Mouse (Mus musculus) forebrain, postnatal 0 days (tissue): Measurements from ENCODE around the gene Smad9. TPM values are rescaled to one million over a fixed set of nuclear protein-coding genes. Genes with fewer than 3 reads are reported as not detected.

ENCODE experiments used
- ATAC-seq: fragments of 200-750 bp; cut with Nextera tagmentation; 2 replicates; pipeline ENCODE4 v1.8.0; 2017; ENCODE audit warnings: mild to moderate bottlenecking, moderate library complexity
- DNase-seq: peaks from one replicate; pipeline ENCODE4 v3.0.0-alpha.2; 2015
- H3K27ac ChIP-seq: fragments of 300-500 bp; sonication (generic); 2 replicates; pipeline ENCODE4 v1.5.1; 2014; ENCODE audit warnings: low read depth, mild to moderate bottlenecking, antibody characterized with exemption, low read length, moderate library complexity, mixed read lengths
- H3K27me3 ChIP-seq: fragments of 300-500 bp; sonication (generic); 2 replicates; pipeline ENCODE4 v1.6.1; 2014; ENCODE audit warnings: mild to moderate bottlenecking, low read length, mixed read lengths; ENCODE audit not compliant: insufficient read depth
- H3K36me3 ChIP-seq: fragments of 300-500 bp; sonication (generic); 2 replicates; pipeline ENCODE4 v1.6.1; 2014; ENCODE audit warnings: mild to moderate bottlenecking, moderate library complexity; ENCODE audit not compliant: insufficient read depth
- H3K4me1 ChIP-seq: fragments of 300-500 bp; sonication (generic); 2 replicates; pipeline ENCODE4 v1.6.1; 2014; ENCODE audit warnings: antibody characterized with exemption; ENCODE audit not compliant: insufficient read depth
- H3K4me2 ChIP-seq: fragments of 300-500 bp; sonication (generic); 2 replicates; pipeline ENCODE4 v1.6.1; 2014; ENCODE audit warnings: low read depth, mild to moderate bottlenecking, moderate library complexity
- H3K4me3 ChIP-seq: fragments of 300-500 bp; sonication (generic); 2 replicates; pipeline ENCODE4 v1.5.1; 2014; ENCODE audit warnings: low read depth, low read length, mixed read lengths
- H3K9ac ChIP-seq: fragments of 300-500 bp; sonication (generic); 2 replicates; pipeline ENCODE4 v1.6.1; 2014; ENCODE audit warnings: mild to moderate bottlenecking
- H3K9me3 ChIP-seq: fragments of 300-500 bp; sonication (generic); 2 replicates; pipeline ENCODE4 v1.6.1; 2016; ENCODE audit warnings: low read length
- CTCF ChIP-seq: sonication (generic); IDR thresholded peaks from 2 replicates; pipeline ENCODE4 v1.5.1; 2016; ENCODE audit warnings: antibody characterized with exemption, control low read depth, low read depth
- WGBS: fragments of 180-500 bp; shearing (Covaris S2); extraction: QIAGEN DNeasy Blood & Tissue Kit; methylation state at CpG from one replicate; pipeline ENCODE4 v1.1.7; 2014; 5-methylcytosine and 5-hydroxymethylcytosine counted together
- polyA plus RNA-seq: library from polyadenylated mRNA; unstranded; fragments of >200 nt; fragmentation: Nextera tagmentation; extraction: Ambion mirVana; gene quantifications from 2 replicates; pipeline ENCODE4 v1.2.1, GENCODE M21; 2015
- total RNA-seq: library from RNA; depleted of rRNA; stranded (reverse); fragments of >200 nt; gene quantifications from 2 replicates; pipeline ENCODE4 v1.2.3, GENCODE M21; 2014; rRNA removed

Gene Smad9
- total RNA-seq (1.6 and 2.7 TPM in 2 replicates), polyA plus RNA-seq (0.21 and 0.35 TPM in 2 replicates)

DNA sequence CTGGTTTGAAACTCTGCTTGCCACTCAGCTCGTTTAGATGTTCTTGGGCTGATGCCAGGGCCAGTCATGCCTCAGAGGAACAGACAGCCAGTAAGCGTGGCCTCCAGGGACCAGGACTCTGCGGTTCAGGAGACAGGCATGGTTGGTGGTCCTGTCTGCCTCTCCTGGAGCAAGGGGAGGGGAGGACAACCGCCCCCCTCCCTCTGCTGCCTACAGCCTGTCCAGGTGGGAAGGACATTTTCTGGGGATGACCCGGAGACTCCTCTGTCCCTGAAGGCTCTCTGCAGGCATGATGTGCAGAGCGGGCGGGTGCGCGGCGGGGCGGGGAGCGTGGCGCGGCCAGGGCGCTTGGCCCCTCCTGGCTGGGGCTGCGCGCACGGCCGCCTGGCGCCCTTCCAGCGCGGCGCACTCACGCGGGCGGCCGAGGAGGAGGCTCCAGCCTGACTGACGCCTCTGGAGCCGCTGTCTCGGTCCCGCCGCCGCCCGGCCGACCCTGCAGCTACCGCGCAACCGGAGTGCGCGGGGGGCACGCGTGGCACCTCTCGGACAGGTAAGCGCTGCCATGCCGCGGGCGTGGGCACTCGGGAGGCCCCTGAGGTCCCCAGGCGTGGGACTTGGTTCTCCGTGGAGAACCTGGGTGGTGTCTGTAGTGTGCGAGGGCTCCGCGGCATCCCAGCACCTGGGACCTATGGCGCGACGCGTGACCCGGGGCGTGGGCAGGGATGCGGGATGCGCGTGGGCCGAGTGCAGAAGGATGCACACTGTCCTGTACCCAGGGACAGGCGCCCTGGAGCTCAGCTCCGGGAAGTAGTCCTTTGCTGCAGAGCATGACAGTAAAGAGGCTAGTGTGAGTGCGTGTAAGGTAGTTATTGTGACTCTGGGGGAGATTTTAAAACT lies at the start of gene Smad9:
Gene Smad9 (plus strand): TSS at position 438 of the 897 bp plus-strand sequence.
- ATAC-seq: peak; percentile 81
- DNase-seq: peak; percentile 66
- Histone ChIP-seq H3K9me3 (no peaks in the 10 kb centered on the region), H3K4me1 (0 out of 2 replicates have a peak, but pooled peaks cover 2% of the 10 kb centered on the region), H3K27me3 (no peaks in the 10 kb centered on the region), H3K4me2 (peak within 1 kb of the TSS; percentile 100), H3K27ac (no peak within 1 kb of the TSS), H3K9ac (peak within 1 kb of the TSS; percentile 54), H3K4me3 (peak within 1 kb of the TSS; percentile 45), H3K36me3 (peaks cover 18% of the 10 kb centered on the region)
- WGBS: 2% methylated on average over 57 of the region's 66 CpGs
- TF ChIP-seq CTCF: no peak

DNA sequence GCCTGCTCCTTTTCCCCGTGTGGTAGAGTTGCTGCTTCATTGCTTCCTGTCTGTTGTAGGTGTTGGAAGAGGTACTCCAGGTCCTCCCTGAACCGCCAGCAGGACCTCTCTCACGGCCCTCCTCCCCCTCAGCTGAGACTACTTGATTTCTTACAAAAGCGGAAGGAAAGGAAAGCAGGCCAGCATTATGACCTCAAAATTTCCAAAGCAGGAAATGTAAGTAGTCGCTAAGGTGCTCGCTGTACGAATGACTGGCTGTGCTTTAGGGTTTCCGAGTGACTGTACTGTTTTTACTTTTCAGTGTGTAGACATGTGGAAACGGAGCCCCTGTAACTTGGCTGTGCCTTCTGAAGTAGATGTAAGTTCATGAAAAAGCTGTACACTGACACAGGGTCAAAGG lies 46.4 kb upstream of the Smad9 start:
- Histone ChIP-seq H3K4me2 (no peak overlapping the region), H3K9me3 (no peaks in the 10 kb centered on the region), H3K4me1 (no peaks in the 10 kb centered on the region), H3K36me3 (peaks cover 68% of the 10 kb centered on the region), H3K9ac (no peak overlapping the region), H3K4me3 (no peak overlapping the region), H3K27me3 (no peaks in the 10 kb centered on the region), H3K27ac (no peak overlapping the region)
- no peak for TF ChIP-seq CTCF
- DNase-seq (no peak), ATAC-seq (no peak)
- 87% methylated on average over 9 of the region's 9 CpGs for WGBS

DNA sequence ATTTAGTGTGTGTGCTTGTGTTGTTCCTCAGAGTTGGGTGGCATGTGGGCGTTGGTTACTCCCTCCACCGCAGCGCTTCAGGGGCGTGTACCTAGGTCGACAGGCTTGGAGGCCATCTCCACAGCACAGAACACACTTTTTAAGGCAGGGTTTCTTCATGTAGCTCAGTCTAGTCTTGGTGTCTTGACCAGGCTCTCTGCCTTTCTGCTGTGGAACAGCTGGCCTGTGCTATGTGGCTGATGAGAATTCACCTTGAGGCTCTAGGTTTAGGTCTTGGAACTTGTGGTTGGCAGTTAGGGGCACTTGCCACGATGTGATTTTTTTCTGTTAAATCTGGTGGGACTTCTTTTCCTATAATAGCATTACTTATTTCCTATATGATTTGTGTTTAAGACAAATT lies 41.1 kb upstream of the Smad9 start, which contains the start of gene Gm21958:
Gene Gm21958 (minus strand): TSS at position 101 of the 400 bp plus-strand sequence.
- no peak within 1 kb of the TSS for H3K4me3 ChIP-seq
- peaks cover 69% of the 10 kb centered on the region for H3K36me3 ChIP-seq
- DNase-seq: no peak
- no peaks in the 10 kb centered on the region for H3K27me3 ChIP-seq
- no peaks in the 10 kb centered on the region for H3K9me3 ChIP-seq
- no peaks in the 10 kb centered on the region for H3K4me1 ChIP-seq
- TF ChIP-seq CTCF: no peak
- no peak within 1 kb of the TSS for H3K4me2 ChIP-seq
- WGBS: 89% methylated on average over 6 of the region's 6 CpGs
- ATAC-seq: no peak
- H3K27ac ChIP-seq: no peak within 1 kb of the TSS
- no peak within 1 kb of the TSS for H3K9ac ChIP-seq

DNA sequence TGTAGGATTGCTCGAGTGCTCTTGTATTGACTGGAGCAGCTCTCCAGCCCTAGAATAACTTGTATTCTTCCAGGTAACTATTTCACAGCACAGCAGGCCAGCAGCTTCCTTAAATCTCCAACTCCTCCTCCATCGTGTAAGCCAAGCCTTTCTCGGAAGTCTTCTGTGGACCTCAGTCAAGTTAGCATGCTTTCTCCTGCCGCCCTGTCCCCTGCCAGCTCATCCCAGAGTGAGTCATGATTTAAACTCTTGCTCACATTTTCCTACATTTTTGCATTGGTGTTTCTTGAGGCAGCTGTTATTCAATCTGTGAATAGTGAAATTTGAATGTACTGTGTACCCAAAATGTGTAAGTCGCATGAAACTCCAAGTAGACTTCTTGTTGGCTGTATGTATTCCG lies 39.9 kb upstream of the Smad9 start:
- peaks cover 61% of the 10 kb centered on the region for H3K36me3 ChIP-seq

DNA sequence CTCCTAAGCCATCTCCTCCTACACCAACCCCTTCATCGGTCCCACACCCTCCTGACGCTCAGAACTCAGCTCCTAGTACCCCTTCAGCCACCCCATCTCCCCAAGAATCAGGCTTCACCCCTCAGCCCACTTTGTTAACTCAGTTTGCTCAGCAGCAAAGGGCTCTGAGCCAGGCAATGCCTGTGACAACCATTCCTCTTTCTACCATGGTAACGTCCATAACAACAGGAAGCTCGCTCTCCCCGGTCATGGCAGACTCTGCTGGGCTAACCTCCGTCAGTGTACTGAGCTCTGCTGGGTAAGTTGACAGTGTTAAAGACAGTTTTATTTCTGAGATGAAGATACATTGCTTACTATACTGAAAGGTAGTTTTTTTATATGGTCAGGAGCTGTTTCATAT lies 38.0 kb upstream of the Smad9 start:
- TF ChIP-seq CTCF: no peak
- no peaks in the 10 kb centered on the region for H3K9me3 ChIP-seq
- no peak for ATAC-seq
- H3K9ac ChIP-seq: no peak overlapping the region
- H3K4me2 ChIP-seq: no peak overlapping the region
- H3K4me1 ChIP-seq: no peaks in the 10 kb centered on the region
- no peaks in the 10 kb centered on the region for H3K27me3 ChIP-seq
- peaks cover 68% of the 10 kb centered on the region for H3K36me3 ChIP-seq
- no peak overlapping the region for H3K4me3 ChIP-seq
- WGBS: 78% methylated on average over 6 of the region's 6 CpGs
- no peak for DNase-seq
- H3K27ac ChIP-seq: no peak overlapping the region

More for the DNA sequence above, 39.9 kb upstream of the Smad9 start:
- Histone ChIP-seq H3K4me1 (no peaks in the 10 kb centered on the region), H3K9ac (no peak overlapping the region), H3K9me3 (no peaks in the 10 kb centered on the region), H3K4me3 (no peak overlapping the region), H3K4me2 (no peak overlapping the region), H3K27me3 (no peaks in the 10 kb centered on the region), H3K27ac (no peak overlapping the region)
- TF ChIP-seq CTCF: no peak
- DNase-seq: no peak
- 91% methylated on average over 6 of the region's 6 CpGs for WGBS
- ATAC-seq: no peak

DNA sequence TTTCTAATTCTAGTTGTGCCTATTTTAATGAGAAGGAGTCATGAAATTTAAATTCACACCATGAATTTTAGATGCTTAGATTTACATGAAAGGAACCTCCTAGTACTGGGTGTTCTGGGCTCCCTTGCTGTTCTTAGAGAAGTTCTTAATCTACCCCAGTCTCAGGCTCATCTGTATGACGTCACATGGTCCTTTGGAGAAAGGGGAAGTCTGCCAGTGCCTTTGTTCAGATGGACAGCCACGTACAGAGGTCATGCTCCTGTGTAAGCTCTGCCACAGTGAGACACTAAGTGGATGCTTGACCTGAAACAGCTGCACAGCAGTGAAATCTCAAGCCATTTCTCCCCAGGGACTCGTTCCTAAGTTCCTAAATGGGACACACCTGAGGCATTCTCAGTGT lies 36.4 kb upstream of the Smad9 start:
- Histone ChIP-seq H3K4me2 (no peak overlapping the region), H3K36me3 (peaks cover 75% of the 10 kb centered on the region), H3K4me1 (no peaks in the 10 kb centered on the region), H3K9me3 (no peaks in the 10 kb centered on the region), H3K9ac (no peak overlapping the region), H3K4me3 (no peak overlapping the region), H3K27ac (no peak overlapping the region), H3K27me3 (no peaks in the 10 kb centered on the region)
- no peak for DNase-seq
- TF ChIP-seq CTCF: no peak
- WGBS: 75% methylated on average over 3 of the region's 3 CpGs
- ATAC-seq: no peak

DNA sequence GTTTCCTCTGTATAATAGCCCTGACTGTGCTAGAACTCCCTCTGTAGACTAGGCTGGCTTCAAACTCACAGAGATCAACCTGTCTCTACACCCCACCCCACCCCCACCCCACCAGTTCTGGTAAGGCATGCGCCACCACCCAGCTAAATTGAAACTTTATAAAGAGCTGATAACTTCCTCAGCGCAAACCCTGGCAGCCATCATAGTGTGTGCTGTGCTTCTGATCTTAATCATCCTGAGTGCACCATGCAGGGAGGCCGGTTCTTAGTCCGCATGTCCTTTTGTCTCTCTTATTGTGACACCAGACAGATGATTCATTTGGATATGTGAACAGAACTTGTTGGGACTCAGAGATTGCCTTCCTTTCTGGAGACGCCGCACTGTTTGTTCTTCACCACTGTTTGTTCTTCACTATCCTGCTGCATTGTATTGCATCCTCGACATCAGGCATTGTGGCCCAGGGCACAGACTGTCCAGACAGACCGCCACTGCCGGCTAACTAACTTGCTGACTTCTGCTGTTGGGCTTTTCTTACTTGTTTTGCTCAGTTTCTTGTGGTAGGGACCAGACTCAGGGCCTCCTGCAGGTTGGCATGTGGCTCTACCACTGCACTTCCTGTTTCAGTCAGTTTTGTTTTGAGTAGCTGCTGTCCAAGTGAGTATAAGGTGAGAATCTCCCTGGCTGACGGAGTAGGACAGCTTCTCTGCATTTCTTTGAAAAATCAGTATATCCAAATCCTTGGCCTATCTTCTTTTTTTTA lies 31.5 kb upstream of the Smad9 start:
- WGBS: 91% methylated on average over 10 of the region's 10 CpGs
- no peak for TF ChIP-seq CTCF
- no peak overlapping the region for H3K27ac ChIP-seq
- no peak overlapping the region for H3K4me2 ChIP-seq
- H3K4me3 ChIP-seq: no peak overlapping the region
- DNase-seq (no peak), ATAC-seq (no peak)
- no peak overlapping the region for H3K9ac ChIP-seq
- H3K36me3 ChIP-seq: peaks cover 65% of the 10 kb centered on the region
- H3K9me3 ChIP-seq: no peaks in the 10 kb centered on the region
- no peaks in the 10 kb centered on the region for H3K27me3 ChIP-seq
- H3K4me1 ChIP-seq: no peaks in the 10 kb centered on the region
